ENCODE assay signal across 8 mouse cellular contexts in the genomic region with DNA sequence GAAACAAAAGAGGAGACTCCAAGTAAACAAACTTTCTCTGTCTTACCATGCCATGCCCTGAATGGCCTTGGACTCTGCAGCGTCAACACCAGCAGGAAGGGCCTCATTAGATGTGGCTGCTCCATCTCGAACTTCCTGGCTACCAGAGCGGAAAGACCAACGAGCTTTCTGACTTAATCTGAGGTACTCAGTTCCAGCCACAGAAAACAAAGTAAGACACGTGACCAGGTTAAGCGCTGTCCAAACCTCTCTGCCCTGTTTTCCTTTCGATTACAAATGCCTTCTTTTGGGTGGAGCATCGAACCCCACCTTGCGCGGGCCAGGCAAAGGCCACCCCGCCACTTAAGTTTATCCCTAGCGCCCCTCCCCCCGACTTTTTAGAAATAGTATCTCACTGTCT. TPM values are rescaled to one million over a fixed set of nuclear protein-coding genes. Genes with fewer than 3 reads are reported as not detected.
DNase-seq lines count a peak whose midpoint lies in the region; ATAC-seq lines count a peak whose summit lies in the region.

No protein-coding gene starts in this region.

- no peaks in the 10 kb centered on the region for H3K4me1 ChIP-seq in forebrain, embryonic 14.5 days (ENCODE audit: control insufficient read depth, insufficient read depth, low read length)
- H3K4me1 ChIP-seq in liver, embryonic 16.5 days (ENCODE audit: control insufficient read depth, low read depth, low read length) = no peaks in the 10 kb centered on the region; the same call in 1 of the 2 replicates
- H3K4me1 ChIP-seq in neural tube, embryonic 13.5 days (replicated peaks) = no peaks in the 10 kb centered on the region

- H3K36me3 ChIP-seq in forebrain, embryonic 14.5 days (ENCODE audit: control insufficient read depth, insufficient read depth, low read length) = no peaks in the 10 kb centered on the region
- H3K36me3 ChIP-seq in liver, embryonic 16.5 days (ENCODE audit: control insufficient read depth, insufficient read depth) = no peaks in the 10 kb centered on the region
- H3K36me3 ChIP-seq in neural tube, embryonic 13.5 days = no peaks in the 10 kb centered on the region

- H3K27ac ChIP-seq in forebrain, embryonic 14.5 days (ENCODE audit: low read depth, low read length) = no peak overlapping the region
- no peak overlapping the region for H3K27ac ChIP-seq in liver, embryonic 16.5 days (ENCODE audit: low read length)
- no peak overlapping the region for H3K27ac ChIP-seq in neural tube, embryonic 13.5 days (replicated peaks)

- no peaks in the 10 kb centered on the region for H3K9me3 ChIP-seq in forebrain, embryonic 14.5 days (replicated peaks; ENCODE audit: control insufficient read depth, low read length)
- no peaks in the 10 kb centered on the region for H3K9me3 ChIP-seq in liver, embryonic 16.5 days (replicated peaks; ENCODE audit: control insufficient read depth, low read length)
- H3K9me3 ChIP-seq in neural tube, embryonic 13.5 days = no peaks in the 10 kb centered on the region

- H3K4me3 ChIP-seq in forebrain, embryonic 14.5 days (ENCODE audit: low read depth, low read length) = no peak overlapping the region
- peak overlapping the region; percentile 45 for H3K4me3 ChIP-seq in liver, embryonic 16.5 days (ENCODE audit: low read depth, low read length)
- H3K4me3 ChIP-seq in neural tube, embryonic 13.5 days = no peak overlapping the region

- peak; percentile 90 for DNase-seq in R1 (ENCODE audit: low read depth, low spot score)
- DNase-seq in forebrain, embryonic 14.5 days (ENCODE audit: low spot score) = no peak
- no peak for DNase-seq in layer of hippocampus, adult 9-11 months
- no peak for DNase-seq in gastrocnemius, adult 18-20 months (ENCODE audit: low spot score)
- no peak for DNase-seq in cerebellum, postnatal 25 days

- WGBS in forebrain, embryonic 14.5 days = 11% methylated on average over 13 of the region's 13 CpGs
- 1% methylated on average over 13 of the region's 13 CpGs for WGBS in liver, embryonic 16.5 days (ENCODE audit: insufficient replicate concordance)
- 23% methylated on average over 13 of the region's 13 CpGs for WGBS in neural tube, embryonic 13.5 days

- ATAC-seq in forebrain, embryonic 14.5 days = no peak
- ATAC-seq in inflammation-experienced regulatory T-cells, adult 6 months = peak; percentile 48
- ATAC-seq in liver, embryonic 16.5 days (ENCODE audit: low read depth) = peak; percentile 68
- no peak for ATAC-seq in neural tube, embryonic 13.5 days (ENCODE audit: low read depth)

- no peak overlapping the region for H3K9ac ChIP-seq in forebrain, embryonic 14.5 days (ENCODE audit: low read length)
- H3K9ac ChIP-seq in liver, embryonic 16.5 days (ENCODE audit: low read depth, low read length) = no peak overlapping the region
- no peak overlapping the region for H3K9ac ChIP-seq in neural tube, embryonic 13.5 days

- H3K4me2 ChIP-seq in forebrain, embryonic 14.5 days (ENCODE audit: low read length) = 0 out of 2 replicates have a peak overlapping the region, but pooled peaks have one; percentile 21
- peak overlapping the region; percentile 55 for H3K4me2 ChIP-seq in liver, embryonic 16.5 days (ENCODE audit: low read depth, low read length)
- H3K4me2 ChIP-seq in neural tube, embryonic 13.5 days = peak overlapping the region; percentile 29; the same call in 1 of the 2 replicates

- no peaks in the 10 kb centered on the region for H3K27me3 ChIP-seq in forebrain, embryonic 14.5 days (replicated peaks; ENCODE audit: control insufficient read depth, insufficient read depth, low read length)
- no peaks in the 10 kb centered on the region for H3K27me3 ChIP-seq in liver, embryonic 16.5 days (ENCODE audit: control insufficient read depth, insufficient read depth, low read depth, low read length)
- H3K27me3 ChIP-seq in neural tube, embryonic 13.5 days = no peaks in the 10 kb centered on the region

RNA-seq across cellular contexts. Expression of gene Fnbp1l, which starts 10.1 kb away (rescaled TPM):
- polyA plus RNA-seq in forebrain, embryonic 14.5 days (2014; fragmentation: Nextera tagmentation; extraction: Ambion mirVana) = 175 and 222 TPM in 2 replicates
- polyA plus RNA-seq in inflammation-experienced regulatory T-cells, adult 6 months (2017; shearing (Covaris generic)) = under 1 TPM in 1 of 3 experiments, not detected in 2; 0.38 TPM
- 4.1 and 4.6 TPM in 2 replicates for polyA plus RNA-seq in liver, embryonic 16.5 days (2015; fragmentation: Nextera tagmentation; extraction: Ambion mirVana)
- 144 and 166 TPM in 2 replicates for polyA plus RNA-seq in neural tube, embryonic 13.5 days (2015; fragmentation: Nextera tagmentation; extraction: Ambion mirVana)
- 1 to 10 TPM; 3.6 to 6.0 TPM for total RNA-seq in gastrocnemius, adult 18-20 months (2021)

Comparison
In these comparisons a context has a peak if more than half of its experiments do, and no peak if none do; other contexts are left out.
1. ATAC-seq: peak in inflammation-experienced regulatory T-cells, adult 6 months (single experiment) and liver, embryonic 16.5 days (single experiment); none in forebrain, embryonic 14.5 days (single experiment) and neural tube, embryonic 13.5 days (single experiment).
2. RNA of gene Fnbp1l, which starts 10.1 kb away (polyA plus RNA-seq): 175 to 222 TPM in forebrain, embryonic 14.5 days and 144 to 166 TPM in neural tube, embryonic 13.5 days; 4.1 to 4.6 TPM in liver, embryonic 16.5 days and 0.38 TPM in inflammation-experienced regulatory T-cells, adult 6 months; every median in the first group is over 10 times any median in the second.
3. Peak in every context shown above with its lines, with median percentiles within 50 percentile points of each other: H3K4me2 ChIP-seq.